Mouse (Mus musculus): ENCODE results near the gene Efcab2. TPM values are rescaled to one million over a fixed set of nuclear protein-coding genes. Genes with fewer than 3 reads are reported as not detected.

The Efcab2 gene
- polyA plus RNA-seq, 1 experiment from 2014 or later, result 8.4 TPM

DNA sequence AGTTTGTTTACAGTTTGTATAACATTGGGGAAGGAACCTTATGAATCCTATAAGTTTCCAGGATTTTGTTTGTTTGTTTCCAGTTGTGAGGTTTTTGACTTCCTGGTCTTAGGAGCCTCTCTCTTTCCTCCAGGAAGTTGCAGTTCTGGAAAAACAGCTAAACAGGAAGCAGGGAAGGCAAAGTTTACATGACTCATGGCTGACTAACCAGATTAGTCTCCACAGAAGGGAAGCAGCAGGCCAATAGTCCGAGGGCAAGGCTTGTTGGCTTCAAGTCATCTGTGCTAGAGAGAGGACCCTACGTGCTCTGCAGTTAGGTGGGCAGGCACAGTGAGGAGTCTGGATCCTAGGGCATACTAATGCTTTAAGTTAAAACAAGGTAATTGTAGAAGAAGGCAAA lies 86.6 kb downstream of the Efcab2 start:
- Histone ChIP-seq H3K4me2 (no peak overlapping the region), H3K27ac (replicated peaks) (no peak overlapping the region), H3K4me1 (replicated peaks) (no peaks in the 10 kb centered on the region), H3K4me3 (no peak overlapping the region), H3K36me3 (no peaks in the 10 kb centered on the region), H3K27me3 (no peaks in the 10 kb centered on the region), H3K9ac (no peak overlapping the region), H3K9me3 (no peaks in the 10 kb centered on the region)
- no peak for ATAC-seq (ENCODE audit: low read depth)
- WGBS, result 79% methylated on average over 2 of the region's 2 CpGs

DNA sequence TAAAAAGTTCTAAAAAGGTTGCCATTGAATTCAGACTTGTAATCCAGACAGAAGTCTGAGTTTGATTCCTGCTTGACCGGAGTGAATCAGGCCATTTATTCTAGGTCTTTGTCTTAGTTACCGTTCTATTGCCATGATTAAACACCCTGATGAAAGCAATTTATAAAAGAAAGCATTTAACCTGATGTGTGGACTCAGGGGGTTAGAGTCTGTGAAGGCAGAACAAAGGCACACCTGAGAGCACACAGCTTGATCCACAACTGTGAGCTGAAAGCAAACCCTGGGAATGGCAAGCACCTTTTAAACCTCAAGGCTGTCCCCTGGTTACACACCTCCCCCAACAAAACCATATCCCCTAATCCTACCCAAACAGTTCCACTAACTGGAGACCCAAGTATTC lies 90.3 kb downstream of the Efcab2 start:
- Histone ChIP-seq H3K27me3 (no peaks in the 10 kb centered on the region), H3K4me1 (replicated peaks) (no peaks in the 10 kb centered on the region), H3K4me2 (no peak overlapping the region), H3K9me3 (no peaks in the 10 kb centered on the region), H3K27ac (replicated peaks) (no peak overlapping the region), H3K9ac (no peak overlapping the region), H3K4me3 (no peak overlapping the region), H3K36me3 (no peaks in the 10 kb centered on the region)
- WGBS, result 33% methylated on average over 2 of the region's 2 CpGs
- ATAC-seq (ENCODE audit: low read depth), result no peak

DNA sequence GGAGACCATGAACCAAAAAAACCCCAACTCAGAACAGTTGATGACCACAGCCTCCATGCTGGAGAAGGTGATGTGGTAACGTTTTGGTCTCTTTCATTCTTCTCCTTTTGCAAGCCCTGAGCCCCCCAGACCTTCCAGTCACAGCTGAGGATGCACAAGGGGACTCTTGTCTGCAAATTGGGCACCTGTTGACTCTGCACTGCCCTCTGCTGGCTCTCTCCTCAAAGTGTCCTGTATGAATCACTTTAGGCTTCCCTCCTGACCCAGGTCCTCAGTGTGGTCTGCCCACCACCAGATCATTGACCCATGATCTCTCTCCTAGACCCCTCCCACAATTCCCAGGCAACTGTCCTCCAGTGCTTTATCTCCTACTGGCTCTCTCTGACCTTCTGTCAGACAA lies 91.0 kb downstream of the Efcab2 start:
- 65% methylated on average over 1 of the region's 1 CpGs for WGBS
- Histone ChIP-seq H3K9ac (no peak overlapping the region), H3K36me3 (no peaks in the 10 kb centered on the region), H3K27ac (replicated peaks) (no peak overlapping the region), H3K27me3 (no peaks in the 10 kb centered on the region), H3K9me3 (no peaks in the 10 kb centered on the region), H3K4me3 (no peak overlapping the region), H3K4me1 (replicated peaks) (no peaks in the 10 kb centered on the region), H3K4me2 (no peak overlapping the region)
- ATAC-seq (ENCODE audit: low read depth), result no peak

DNA sequence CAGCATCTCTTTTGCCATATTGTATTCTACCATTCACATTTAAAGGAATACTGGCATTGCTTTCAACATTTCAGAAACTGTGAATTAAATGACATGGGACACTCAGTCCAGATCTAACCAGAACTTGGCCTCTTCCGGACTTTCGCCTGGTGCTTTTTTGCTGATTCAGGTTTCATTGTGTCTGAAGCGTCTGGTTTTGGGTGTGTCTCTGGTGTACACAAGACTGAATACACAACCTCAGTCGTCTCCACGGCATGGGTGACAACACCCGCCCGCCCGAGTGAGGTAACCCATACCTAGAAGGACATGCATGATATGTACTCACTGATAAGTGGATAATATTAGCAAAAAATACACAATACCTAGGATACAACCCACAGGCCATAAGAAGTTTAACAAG lies 101.1 kb downstream of the Efcab2 start:
- Histone ChIP-seq H3K27me3 (no peaks in the 10 kb centered on the region), H3K36me3 (no peaks in the 10 kb centered on the region)

DNA sequence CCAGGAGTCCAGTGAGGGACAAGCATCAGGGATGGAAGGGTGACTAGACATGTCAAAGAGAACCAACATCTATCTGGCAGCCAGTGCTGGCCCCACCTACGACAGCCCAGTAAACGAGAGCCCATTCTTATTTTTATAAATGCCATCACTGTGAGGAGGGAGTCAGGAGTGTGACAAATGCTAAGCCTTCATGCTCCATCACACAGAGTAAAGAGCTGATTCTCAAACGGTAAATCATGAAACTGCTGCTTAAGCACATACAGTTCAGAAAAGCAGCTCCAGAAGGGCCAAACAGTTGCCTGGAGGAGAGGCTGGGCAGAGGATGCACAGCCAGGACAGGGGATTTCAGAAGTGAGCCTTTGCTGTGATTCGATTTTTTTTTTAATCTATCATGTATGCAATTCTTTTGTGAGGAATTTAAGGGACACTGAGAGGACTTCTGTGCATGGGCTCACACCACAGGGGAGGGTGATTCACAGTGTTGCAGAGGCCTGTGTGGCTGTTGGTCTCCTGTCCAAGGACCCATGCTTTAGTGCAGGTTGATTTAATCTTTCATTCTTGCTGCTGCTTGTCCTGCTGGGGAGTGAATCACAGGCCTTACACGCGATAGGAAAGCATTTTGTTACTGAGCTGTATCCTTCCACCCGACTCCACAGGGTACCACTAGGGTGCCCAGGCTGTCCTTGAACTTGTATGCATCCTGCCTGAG lies 106.6 kb downstream of the Efcab2 start:
- Histone ChIP-seq H3K9me3 (no peaks in the 10 kb centered on the region), H3K36me3 (no peaks in the 10 kb centered on the region), H3K4me1 (replicated peaks) (peaks cover 16% of the 10 kb centered on the region), H3K9ac (no peak overlapping the region), H3K4me2 (no peak overlapping the region), H3K27me3 (no peaks in the 10 kb centered on the region), H3K27ac (replicated peaks) (peak overlapping the region; percentile 34), H3K4me3 (no peak overlapping the region)
- 36% methylated on average over 7 of the region's 7 CpGs for WGBS
- peak; percentile 71; the same call in 1 of the 2 replicates for ATAC-seq (ENCODE audit: low read depth)

More for the DNA sequence above, 101.1 kb downstream of the Efcab2 start:
- H3K4me1 ChIP-seq (replicated peaks), result peaks cover 5% of the 10 kb centered on the region; the same call in 1 of the 2 replicates
- no peak overlapping the region for H3K4me3 ChIP-seq
- 89% methylated on average over 8 of the region's 8 CpGs for WGBS
- ATAC-seq (ENCODE audit: low read depth), result no peak
- H3K9me3 ChIP-seq, result no peaks in the 10 kb centered on the region
- H3K4me2 ChIP-seq, result no peak overlapping the region
- H3K27ac ChIP-seq (replicated peaks), result no peak overlapping the region
- H3K9ac ChIP-seq, result no peak overlapping the region

DNA sequence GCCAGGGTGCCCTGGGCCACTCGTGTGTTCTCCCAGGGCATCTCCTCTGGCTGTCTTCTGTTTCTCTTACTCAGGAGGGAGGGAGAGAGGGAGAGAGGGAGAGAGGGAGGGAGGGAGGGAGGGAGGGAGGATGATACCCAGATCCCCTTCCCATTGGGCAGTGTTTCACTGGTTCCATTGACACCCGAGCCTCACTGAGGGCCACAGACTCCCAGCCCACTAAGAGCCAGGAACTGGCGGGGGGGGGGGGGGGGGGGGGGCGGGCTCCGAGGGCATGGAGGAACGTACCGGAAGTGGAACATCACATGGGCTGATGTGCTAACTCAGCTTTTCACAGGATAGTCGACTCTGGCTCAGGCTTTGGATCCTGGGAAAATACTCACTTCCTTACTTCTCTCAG lies 108.1 kb downstream of the Efcab2 start:
- no peak for ATAC-seq (ENCODE audit: low read depth)
- Histone ChIP-seq H3K4me1 (replicated peaks) (peaks cover 20% of the 10 kb centered on the region), H3K36me3 (no peaks in the 10 kb centered on the region), H3K27ac (replicated peaks) (no peak overlapping the region), H3K27me3 (no peaks in the 10 kb centered on the region), H3K9ac (no peak overlapping the region), H3K9me3 (no peaks in the 10 kb centered on the region), H3K4me3 (no peak overlapping the region), H3K4me2 (no peak overlapping the region)
- WGBS, result 33% methylated on average over 5 of the region's 8 CpGs

DNA sequence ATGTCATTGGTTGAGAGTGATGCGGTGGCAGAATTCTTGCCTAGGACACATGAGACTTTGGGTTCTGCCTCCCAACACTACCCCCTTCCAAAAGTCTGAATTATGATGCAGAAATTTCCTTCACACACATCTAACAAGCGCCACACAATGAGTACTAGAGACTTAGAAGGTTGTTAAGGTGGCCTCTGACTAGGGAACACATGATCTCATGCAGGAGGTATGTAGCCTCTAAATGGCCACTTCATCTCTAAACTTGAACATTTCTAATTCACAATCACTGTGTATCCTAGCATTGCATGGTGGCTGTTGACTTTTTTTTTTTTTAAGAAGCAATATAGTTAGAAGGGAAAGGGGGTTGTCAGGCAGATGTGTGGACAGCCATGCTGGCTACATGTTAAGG lies 110.0 kb downstream of the Efcab2 start:
- Histone ChIP-seq H3K36me3 (no peaks in the 10 kb centered on the region), H3K4me3 (no peak overlapping the region), H3K4me2 (no peak overlapping the region), H3K27ac (replicated peaks) (no peak overlapping the region), H3K9ac (no peak overlapping the region), H3K27me3 (no peaks in the 10 kb centered on the region), H3K4me1 (replicated peaks) (peaks cover 20% of the 10 kb centered on the region), H3K9me3 (no peaks in the 10 kb centered on the region)
- ATAC-seq (ENCODE audit: low read depth), result no peak
- WGBS, result 89% methylated on average over 2 of the region's 2 CpGs

DNA sequence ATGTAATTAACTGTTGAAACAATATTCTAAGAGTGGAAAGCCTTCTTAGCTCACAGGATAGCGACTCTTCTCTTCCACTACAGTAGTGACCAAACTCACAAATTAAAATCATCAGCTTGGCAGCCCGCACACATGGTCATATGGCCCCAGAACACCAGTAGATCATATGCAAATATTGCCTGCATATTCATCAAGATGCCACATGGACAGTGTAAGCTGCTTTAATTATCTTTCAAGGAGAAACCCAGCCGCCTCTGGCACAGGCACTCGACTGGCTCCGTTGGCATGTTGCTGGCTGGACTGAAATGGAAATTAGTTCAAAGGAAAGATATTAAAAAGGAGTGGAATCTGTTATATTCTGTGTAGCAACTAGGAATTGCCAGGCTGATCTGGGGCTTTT lies 116.5 kb downstream of the Efcab2 start:
- Histone ChIP-seq H3K4me2 (no peak overlapping the region), H3K9me3 (no peaks in the 10 kb centered on the region), H3K36me3 (no peaks in the 10 kb centered on the region), H3K4me1 (replicated peaks) (peaks cover 14% of the 10 kb centered on the region), H3K4me3 (no peak overlapping the region), H3K9ac (no peak overlapping the region), H3K27ac (replicated peaks) (no peak overlapping the region; the same call in 1 of the 2 replicates), H3K27me3 (no peaks in the 10 kb centered on the region; the same call in 1 of the 2 replicates)
- WGBS, result 50% methylated on average over 5 of the region's 5 CpGs
- ATAC-seq (ENCODE audit: low read depth), result no peak

DNA sequence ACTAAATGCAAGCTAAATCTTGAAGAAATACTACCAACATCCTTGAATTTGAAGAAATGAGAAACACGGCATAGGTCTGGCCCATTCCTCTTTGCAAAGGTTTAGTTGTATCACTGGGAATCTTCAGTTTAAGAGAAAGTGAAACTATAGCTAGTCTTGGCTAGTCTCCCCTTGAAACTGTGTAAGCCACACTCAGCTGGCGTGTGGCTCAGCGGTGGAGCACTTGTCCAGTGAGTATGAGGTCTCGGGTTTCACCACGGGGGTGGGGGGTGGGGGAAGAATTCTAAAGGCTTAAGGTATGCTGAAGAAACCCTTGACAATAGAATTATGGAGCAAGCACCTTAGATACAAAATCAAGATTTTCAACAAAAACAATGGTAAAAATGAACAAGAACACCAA lies 117.3 kb downstream of the Efcab2 start:
- no peaks in the 10 kb centered on the region; the same call in 1 of the 2 replicates for H3K27me3 ChIP-seq
- H3K36me3 ChIP-seq, result no peaks in the 10 kb centered on the region
- no peak overlapping the region for H3K9ac ChIP-seq
- H3K4me1 ChIP-seq (replicated peaks), result peaks cover 17% of the 10 kb centered on the region
- no peak overlapping the region for H3K4me3 ChIP-seq
- H3K9me3 ChIP-seq, result no peaks in the 10 kb centered on the region
- H3K27ac ChIP-seq (replicated peaks), result no peak overlapping the region; the same call in 1 of the 2 replicates
- WGBS, result 56% methylated on average over 5 of the region's 5 CpGs
- H3K4me2 ChIP-seq, result no peak overlapping the region
- no peak for ATAC-seq (ENCODE audit: low read depth)

DNA sequence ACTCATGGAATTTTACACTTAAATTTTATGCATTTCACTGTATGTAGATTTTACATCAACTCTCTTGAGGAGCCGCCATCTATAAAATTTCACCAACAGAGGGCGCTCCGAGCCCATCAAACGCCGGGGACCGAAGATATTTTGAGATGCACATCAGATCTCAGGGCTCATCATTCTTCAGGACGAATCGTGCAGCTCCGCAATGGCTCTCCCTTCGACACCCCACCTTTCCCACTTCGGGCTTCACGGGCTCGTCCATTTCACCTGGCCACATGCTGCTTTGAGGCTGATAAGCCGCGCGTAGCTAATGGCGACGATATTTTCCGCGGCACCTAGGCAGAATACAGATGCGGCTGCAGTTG lies 121.3 kb downstream of the Efcab2 start:
- Histone ChIP-seq H3K4me3 (peak overlapping the region; percentile 72), H3K36me3 (no peaks in the 10 kb centered on the region), H3K4me1 (replicated peaks) (peaks cover 48% of the 10 kb centered on the region), H3K9me3 (no peaks in the 10 kb centered on the region), H3K9ac (peak overlapping the region; percentile 92), H3K27me3 (peaks cover 5% of the 10 kb centered on the region), H3K27ac (replicated peaks) (peak overlapping the region; percentile 92), H3K4me2 (peak overlapping the region; percentile 98)
- ATAC-seq (ENCODE audit: low read depth), result 0 out of 2 replicates have a peak, but pooled peaks have one; percentile 16
- WGBS, result under 1% methylated on average over 21 of the region's 21 CpGs

DNA sequence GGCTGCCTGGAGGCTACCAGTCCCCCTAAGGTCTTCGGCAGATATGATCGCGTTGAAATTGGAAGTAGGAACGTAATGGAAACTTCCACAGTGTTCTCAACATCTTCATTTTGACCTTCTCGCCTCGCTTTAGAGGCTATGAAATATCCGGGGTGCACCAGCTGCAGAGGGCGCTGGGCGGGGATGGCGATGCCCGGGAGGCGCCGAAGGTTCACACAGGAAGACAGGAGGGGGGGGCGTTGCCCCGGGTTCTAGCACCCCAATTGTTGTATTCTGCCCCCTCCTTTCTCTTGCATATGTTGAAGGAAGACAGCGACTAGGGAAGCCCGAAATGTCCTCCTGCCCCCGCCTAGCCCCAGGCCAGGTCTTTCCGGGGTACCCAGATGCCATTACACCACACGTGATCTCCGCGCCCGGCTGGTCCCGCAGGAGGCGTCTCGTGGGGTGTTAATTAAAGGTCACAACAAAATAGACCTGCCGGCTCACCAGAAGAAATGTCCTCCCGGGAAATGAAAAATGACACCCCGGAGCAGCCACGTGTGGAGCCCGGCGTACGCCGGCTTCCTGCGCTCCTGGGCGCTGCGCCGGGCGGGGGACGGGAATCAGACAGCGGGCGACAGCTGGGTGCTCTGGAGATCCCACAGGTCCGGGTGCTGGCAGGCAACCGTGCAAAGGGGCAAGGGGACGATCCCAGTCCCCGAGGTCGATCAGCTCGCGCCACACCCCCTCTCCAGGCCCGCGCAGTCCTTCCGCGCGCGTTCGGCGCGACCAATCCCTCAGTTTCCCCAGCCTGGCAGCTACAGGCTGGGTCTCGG lies 121.9 kb downstream of the Efcab2 start:
- peaks cover 5% of the 10 kb centered on the region for H3K27me3 ChIP-seq
- no peaks in the 10 kb centered on the region for H3K9me3 ChIP-seq
- under 1% methylated on average over 59 of the region's 59 CpGs for WGBS
- no peaks in the 10 kb centered on the region for H3K36me3 ChIP-seq
- H3K4me3 ChIP-seq, result peak overlapping the region; percentile 72
- H3K27ac ChIP-seq (replicated peaks), result peak overlapping the region; percentile 92
- peaks cover 48% of the 10 kb centered on the region for H3K4me1 ChIP-seq (replicated peaks)
- peak overlapping the region; percentile 98 for H3K4me2 ChIP-seq
- peak overlapping the region; percentile 92 for H3K9ac ChIP-seq
- ATAC-seq (ENCODE audit: low read depth), result peak; percentile 47

Measured in neural tube, embryonic 13.5 days (tissue).